Mouse (Mus musculus) embryonic facial prominence, embryonic 12.5 days (tissue): Measurements from ENCODE around the gene Rnf169. TPM values are rescaled to one million over a fixed set of nuclear protein-coding genes. Genes with fewer than 3 reads are reported as not detected.
A peak's percentile ranks its signal among the peaks of the same experiment; 100 is the strongest.

Experiments
- ATAC-seq: fragments of 200-750 bp; cut with Nextera tagmentation; 2 replicates; pipeline ENCODE4 v1.8.0; 2017; ENCODE audit not compliant: insufficient number of reproducible peaks, insufficient read depth, low FRiP score, low TSS enrichment
- H3K27ac ChIP-seq: fragments of 300-500 bp; sonication (generic); 2 replicates; pipeline ENCODE4 v1.5.1; 2016; ENCODE audit warnings: mild to moderate bottlenecking
- H3K27me3 ChIP-seq: fragments of 300-500 bp; sonication (generic); 2 replicates; pipeline ENCODE4 v1.6.1; 2016; ENCODE audit warnings: mild to moderate bottlenecking, moderate library complexity
- H3K36me3 ChIP-seq: fragments of 300-500 bp; sonication (generic); 2 replicates; pipeline ENCODE4 v1.6.1; 2016; ENCODE audit warnings: mild to moderate bottlenecking
- H3K4me1 ChIP-seq: fragments of 300-500 bp; sonication (generic); 2 replicates; pipeline ENCODE4 v1.6.1; 2016
- H3K4me2 ChIP-seq: fragments of 300-500 bp; sonication (generic); replicated peaks from 2 replicates; pipeline ENCODE4 v1.6.1; 2016; ENCODE audit warnings: mild to moderate bottlenecking, moderate library complexity
- H3K4me3 ChIP-seq: fragments of 300-500 bp; sonication (generic); 2 replicates; pipeline ENCODE4 v1.5.1; 2016; ENCODE audit warnings: mild to moderate bottlenecking
- H3K9ac ChIP-seq: fragments of 300-500 bp; sonication (generic); 2 replicates; pipeline ENCODE4 v1.6.1; 2016; ENCODE audit warnings: mild to moderate bottlenecking, moderate library complexity
- H3K9me3 ChIP-seq: fragments of 300-500 bp; sonication (generic); 2 replicates; pipeline ENCODE4 v1.6.1; 2016; ENCODE audit warnings: mild to moderate bottlenecking, moderate library complexity
- WGBS: fragments of 180-500 bp; shearing (Covaris S2); methylation state at CpG from one replicate; pipeline ENCODE4 v1.1.7; 2016; 5-methylcytosine and 5-hydroxymethylcytosine counted together
- polyA plus RNA-seq: library from polyadenylated mRNA; unstranded; fragments of >200 nt; fragmentation: Nextera tagmentation; extraction: Ambion mirVana; gene quantifications from 2 replicates; pipeline ENCODE4 v1.2.1, GENCODE M21; 2016

The Rnf169 gene
- polyA plus RNA-seq, 1 experiment from 2014 or later, result 8.1 TPM

DNA sequence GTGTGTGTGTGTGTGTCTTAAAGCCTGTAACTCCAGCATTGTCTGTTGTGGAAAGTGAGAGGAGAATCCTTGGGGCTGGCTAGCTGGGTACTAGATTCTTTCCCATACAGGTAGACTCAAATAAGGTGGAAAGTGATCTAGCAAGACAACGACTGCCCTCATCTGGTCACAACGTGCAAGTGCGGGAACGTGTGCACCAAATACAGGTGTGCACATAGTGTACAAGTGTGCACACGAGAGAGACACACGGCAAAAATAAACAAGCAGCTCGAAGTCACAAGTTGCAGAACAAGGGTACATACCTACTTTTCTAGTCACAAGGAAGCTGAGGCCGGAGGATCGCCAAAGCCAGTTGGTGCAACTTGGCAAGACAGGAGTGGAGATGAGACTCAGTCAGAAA, 23.5 kb upstream of the Rnf169 start:
- Histone ChIP-seq H3K9me3 (no peaks in the 10 kb centered on the region), H3K27ac (no peak overlapping the region), H3K4me3 (no peak overlapping the region), H3K9ac (no peak overlapping the region), H3K27me3 (peaks cover 51% of the 10 kb centered on the region), H3K4me1 (peaks cover 16% of the 10 kb centered on the region), H3K4me2 (no peak overlapping the region), H3K36me3 (no peaks in the 10 kb centered on the region)
- ATAC-seq, result no peak
- 59% methylated on average over 9 of the region's 9 CpGs for WGBS

GRCm38 (mm10) chr7:99998668-99999067, 18.4 kb upstream of the Rnf169 start:
- H3K36me3 ChIP-seq, result no peaks in the 10 kb centered on the region
- H3K27me3 ChIP-seq, result 0 out of 2 replicates have a peak, but pooled peaks cover 3% of the 10 kb centered on the region
- no peaks in the 10 kb centered on the region for H3K9me3 ChIP-seq
- H3K27ac ChIP-seq, result no peak overlapping the region
- H3K9ac ChIP-seq, result no peak overlapping the region
- H3K4me2 ChIP-seq, result no peak overlapping the region
- no peak overlapping the region for H3K4me3 ChIP-seq
- 75% methylated on average over 3 of the region's 3 CpGs for WGBS
- ATAC-seq, result no peak
- H3K4me1 ChIP-seq, result no peaks in the 10 kb centered on the region

DNA sequence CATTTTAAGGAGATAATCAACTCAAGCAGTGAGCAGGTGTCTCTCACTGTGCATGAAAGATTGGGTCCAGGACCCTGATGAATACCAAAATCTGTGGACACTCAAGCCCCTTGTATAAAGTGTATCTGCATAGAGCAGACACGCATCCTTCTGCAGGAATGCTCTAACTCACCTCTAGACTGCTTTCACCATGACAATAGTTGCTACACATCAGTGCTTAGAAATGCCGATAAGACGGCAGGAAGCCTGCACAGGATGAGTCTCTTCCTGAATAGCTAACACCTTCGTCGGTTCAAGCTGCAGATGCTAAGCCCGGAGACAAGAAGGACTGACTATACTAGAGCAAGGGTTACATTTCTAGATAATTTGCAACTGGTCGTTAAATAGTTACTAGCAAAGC, 14.9 kb upstream of the Rnf169 start:
- H3K4me3 ChIP-seq, result no peak overlapping the region
- ATAC-seq, result no peak
- no peaks in the 10 kb centered on the region for H3K36me3 ChIP-seq
- no peak overlapping the region for H3K4me2 ChIP-seq
- no peak overlapping the region for H3K9ac ChIP-seq
- 78% methylated on average over 7 of the region's 7 CpGs for WGBS
- H3K9me3 ChIP-seq, result no peaks in the 10 kb centered on the region
- H3K27ac ChIP-seq, result no peak overlapping the region
- no peaks in the 10 kb centered on the region for H3K27me3 ChIP-seq
- H3K4me1 ChIP-seq, result no peaks in the 10 kb centered on the region

- no peak for ATAC-seq
- Histone ChIP-seq H3K9ac (no peak overlapping the region), H3K36me3 (no peaks in the 10 kb centered on the region), H3K4me1 (no peaks in the 10 kb centered on the region), H3K27ac (no peak overlapping the region), H3K27me3 (no peaks in the 10 kb centered on the region), H3K9me3 (no peaks in the 10 kb centered on the region), H3K4me2 (no peak overlapping the region), H3K4me3 (no peak overlapping the region)
- WGBS, result 88% methylated on average over 7 of the region's 7 CpGs
Measured at GRCm38 (mm10) chr7:99993159-99993558, 12.9 kb upstream of the Rnf169 start.

DNA sequence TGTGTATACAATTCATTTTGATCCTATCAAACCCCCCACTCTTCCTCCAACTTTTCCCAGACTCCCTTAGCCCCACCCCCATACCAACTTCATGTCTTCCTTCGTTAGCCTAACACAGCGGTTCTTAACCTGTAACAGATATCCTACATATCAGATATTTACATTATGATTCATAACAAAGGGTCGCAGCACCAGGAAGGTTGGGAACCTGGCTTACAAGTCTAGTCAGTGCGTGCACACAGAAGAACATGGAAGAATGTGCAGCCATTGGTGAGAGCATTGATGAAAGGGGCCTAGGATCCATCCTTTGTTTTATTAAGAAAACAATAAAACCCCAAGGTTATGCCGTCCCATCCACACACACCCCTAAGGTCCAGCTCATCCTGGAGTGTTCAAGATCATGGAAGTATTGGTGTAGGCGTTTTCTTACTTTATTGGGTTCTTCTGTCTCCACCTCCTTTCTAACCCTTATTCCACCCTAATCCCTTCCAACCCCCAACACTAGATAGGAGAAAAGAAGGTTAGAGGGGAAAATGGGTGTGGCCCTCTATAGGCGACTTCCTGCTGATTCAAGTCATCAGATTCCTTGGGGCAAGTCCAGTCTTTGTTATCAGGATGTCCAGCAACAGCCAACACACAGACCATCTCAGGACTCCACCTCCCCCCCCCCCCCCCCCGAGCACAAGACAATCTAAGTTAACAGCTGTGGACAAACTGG, 10.9 kb upstream of the Rnf169 start:
- 84% methylated on average over 8 of the region's 8 CpGs for WGBS
- Histone ChIP-seq H3K9ac (no peak overlapping the region), H3K27ac (no peak overlapping the region), H3K36me3 (no peaks in the 10 kb centered on the region), H3K27me3 (no peaks in the 10 kb centered on the region), H3K4me2 (no peak overlapping the region), H3K9me3 (no peaks in the 10 kb centered on the region), H3K4me3 (no peak overlapping the region), H3K4me1 (no peaks in the 10 kb centered on the region)
- ATAC-seq, result no peak

DNA sequence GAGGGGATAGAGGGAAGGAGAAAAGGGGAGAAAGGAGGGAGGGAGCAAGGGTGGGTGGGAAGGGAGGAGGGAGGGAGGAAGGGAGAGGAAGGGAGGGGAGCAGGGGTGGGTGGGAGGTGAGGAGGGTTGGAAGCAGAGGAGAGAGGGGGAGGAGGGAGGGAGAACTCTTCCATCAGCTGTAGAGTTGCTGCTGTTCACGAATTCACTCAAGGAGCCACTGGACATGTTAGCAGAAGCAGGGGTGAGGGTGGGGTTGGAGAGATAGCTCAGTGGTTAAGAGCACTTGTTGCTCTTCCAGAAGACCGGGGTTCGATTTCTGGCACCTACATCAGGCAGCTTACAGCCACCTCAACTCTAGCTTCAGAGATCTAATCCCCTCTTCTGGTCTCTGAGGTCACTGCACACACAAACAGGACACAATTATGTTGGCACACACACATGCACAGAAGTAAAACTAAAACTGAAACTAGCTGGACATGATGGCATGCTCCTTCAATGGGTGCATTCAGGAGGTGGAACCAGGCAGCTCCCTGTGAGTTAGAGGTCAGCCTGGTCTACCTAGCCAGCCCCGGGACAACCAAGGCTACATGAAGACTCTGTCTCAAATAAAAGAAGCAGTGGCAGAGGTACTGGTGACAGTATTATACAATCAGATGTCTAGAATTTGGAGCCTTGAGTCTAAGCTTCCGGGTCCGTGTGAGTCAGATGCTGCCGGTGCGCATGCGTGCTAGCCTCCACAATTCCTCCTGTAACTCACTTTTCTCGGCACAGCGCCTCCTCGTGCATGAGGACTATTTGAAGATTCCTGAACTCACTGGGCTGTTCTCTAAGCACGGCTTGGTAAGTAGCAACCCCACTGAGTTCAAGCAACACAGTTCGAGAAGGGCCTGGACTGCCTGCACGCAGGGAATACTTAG, 9.9 kb upstream of the Rnf169 start:
- Histone ChIP-seq H3K36me3 (no peaks in the 10 kb centered on the region), H3K4me2 (no peak overlapping the region), H3K9me3 (no peaks in the 10 kb centered on the region), H3K27me3 (no peaks in the 10 kb centered on the region), H3K4me3 (no peak overlapping the region), H3K9ac (no peak overlapping the region), H3K4me1 (no peaks in the 10 kb centered on the region), H3K27ac (no peak overlapping the region)
- no peak for ATAC-seq
- 68% methylated on average over 15 of the region's 15 CpGs for WGBS

GRCm38 (mm10) chr7:99988725-99989124, 8.5 kb upstream of the Rnf169 start:
- H3K4me1 ChIP-seq, result no peaks in the 10 kb centered on the region
- no peaks in the 10 kb centered on the region for H3K36me3 ChIP-seq
- ATAC-seq, result peak; percentile 58; the same call in 1 of the 2 replicates
- H3K27ac ChIP-seq, result no peak overlapping the region
- no peak overlapping the region for H3K4me2 ChIP-seq
- H3K27me3 ChIP-seq, result no peaks in the 10 kb centered on the region
- no peak overlapping the region for H3K9ac ChIP-seq
- H3K9me3 ChIP-seq, result no peaks in the 10 kb centered on the region
- no peak overlapping the region for H3K4me3 ChIP-seq
- 5% methylated on average over 4 of the region's 4 CpGs for WGBS

- Histone ChIP-seq H3K9me3 (no peaks in the 10 kb centered on the region), H3K27ac (no peak overlapping the region), H3K4me2 (no peak overlapping the region), H3K27me3 (no peaks in the 10 kb centered on the region), H3K36me3 (no peaks in the 10 kb centered on the region), H3K4me3 (no peak overlapping the region), H3K9ac (no peak overlapping the region), H3K4me1 (peaks cover 16% of the 10 kb centered on the region)
- ATAC-seq, result no peak
- WGBS, result 86% methylated on average over 13 of the region's 13 CpGs
Measured at GRCm38 (mm10) chr7:99982256-99983242, 2.3 kb upstream of the Rnf169 start.

GRCm38 (mm10) chr7:99981311-99981710, 1.1 kb upstream of the Rnf169 start:
- H3K27ac ChIP-seq, result 0 out of 2 replicates have a peak overlapping the region, but pooled peaks have one; percentile 14
- H3K9me3 ChIP-seq, result no peaks in the 10 kb centered on the region
- 11% methylated on average over 2 of the region's 2 CpGs for WGBS
- H3K9ac ChIP-seq, result no peak overlapping the region
- H3K4me2 ChIP-seq, result no peak overlapping the region
- ATAC-seq, result no peak
- H3K4me3 ChIP-seq, result no peak overlapping the region
- no peaks in the 10 kb centered on the region for H3K36me3 ChIP-seq
- H3K4me1 ChIP-seq, result peaks cover 16% of the 10 kb centered on the region
- H3K27me3 ChIP-seq, result no peaks in the 10 kb centered on the region

GRCm38 (mm10) chr7:99979546-99980131, 609 bp downstream of the Rnf169 start:
- Histone ChIP-seq H3K27ac (peak overlapping the region; percentile 93), H3K4me1 (peaks cover 16% of the 10 kb centered on the region), H3K4me2 (peak overlapping the region; percentile 61), H3K9me3 (no peaks in the 10 kb centered on the region), H3K9ac (peak overlapping the region; percentile 90), H3K36me3 (no peaks in the 10 kb centered on the region), H3K27me3 (no peaks in the 10 kb centered on the region), H3K4me3 (peak overlapping the region; percentile 95)
- peak; percentile 68 for ATAC-seq
- under 1% methylated on average over 51 of the region's 51 CpGs for WGBS

- H3K27ac ChIP-seq, result peak overlapping the region; percentile 93
- H3K36me3 ChIP-seq, result no peaks in the 10 kb centered on the region
- WGBS, result 3% methylated on average over 6 of the region's 6 CpGs
- ATAC-seq, result no peak
- no peaks in the 10 kb centered on the region for H3K27me3 ChIP-seq
- peaks cover 20% of the 10 kb centered on the region for H3K4me1 ChIP-seq
- peak overlapping the region; percentile 95 for H3K4me3 ChIP-seq
- H3K9ac ChIP-seq, result peak overlapping the region; percentile 90
- H3K4me2 ChIP-seq, result peak overlapping the region; percentile 61
- H3K9me3 ChIP-seq, result no peaks in the 10 kb centered on the region
Measured at GRCm38 (mm10) chr7:99979081-99979480, 1.2 kb downstream of the Rnf169 start.
